ENCODE assay signal across 28 mouse cellular contexts in genomic region chr3:52119216-52119615, GRCm38 (mm10). TPM values are rescaled to one million over a fixed set of nuclear protein-coding genes. Genes with fewer than 3 reads are reported as not detected.
A peak's percentile ranks its signal among the peaks of the same experiment; 100 is the strongest.
DNase-seq lines count a peak whose midpoint lies in the region; ATAC-seq and TF ChIP-seq lines count a peak whose summit lies in the region.
"Had no signal": no experiment of that assay in that cellular context is flagged by ENCODE, and none has a peak within 500 bp of the region (broad histone marks: within the 10 kb centered on the region; RNA-seq: fewer than 3 reads in every experiment).

No protein-coding gene starts in this region.

- H3K4me3 ChIP-seq in kidney, embryonic 14.5 days (ENCODE audit: low read length): no peak overlapping the region
- no peak overlapping the region for H3K4me3 ChIP-seq in liver, adult 2 months (ENCODE audit: insufficient read depth, low read depth, low read length)
- H3K4me3 ChIP-seq: embryonic facial prominence, embryonic 10.5 days; embryonic facial prominence, embryonic 13.5 days; erythroblast, embryonic 14.5 days; forebrain, embryonic 12.5 days; forebrain, embryonic 15.5 days; heart, adult 2 months; heart, embryonic 10.5 days; heart, embryonic 13.5 days had no signal

- H3K9me3 ChIP-seq in kidney, embryonic 14.5 days (ENCODE audit: control insufficient read depth, low read length): 0 out of 2 replicates have a peak, but pooled peaks cover 3% of the 10 kb centered on the region
- H3K9me3 ChIP-seq: embryonic facial prominence, embryonic 10.5 days; embryonic facial prominence, embryonic 13.5 days; forebrain, embryonic 12.5 days; forebrain, embryonic 15.5 days; heart, embryonic 10.5 days; heart, embryonic 13.5 days had no signal

- no peak for ATAC-seq in kidney, embryonic 14.5 days (ENCODE audit: low FRiP score, low TSS enrichment)
- ATAC-seq in frontal cortex, adult (ENCODE audit: low TSS enrichment): no peak
- ATAC-seq: activated CD4-positive, CD25-positive, alpha-beta regulatory T cell, adult 4 months; forebrain, embryonic 15.5 days had no signal

- 82% methylated on average over 7 of the region's 7 CpGs for WGBS in kidney, embryonic 14.5 days
- WGBS in liver, adult 2 months: 53% methylated on average over 7 of the region's 7 CpGs

- H3K27ac ChIP-seq in kidney, embryonic 14.5 days (ENCODE audit: low read depth, low read length): no peak overlapping the region
- no peak overlapping the region for H3K27ac ChIP-seq in liver, adult 2 months (replicated peaks; ENCODE audit: insufficient read depth, low read depth, low read length)
- H3K27ac ChIP-seq: embryonic facial prominence, embryonic 10.5 days; embryonic facial prominence, embryonic 13.5 days; forebrain, embryonic 12.5 days; forebrain, embryonic 15.5 days; heart, adult 2 months; heart, embryonic 10.5 days; heart, embryonic 13.5 days had no signal

- H3K36me3 ChIP-seq in kidney, embryonic 14.5 days (ENCODE audit: control insufficient read depth, insufficient read depth, low read length): no peaks in the 10 kb centered on the region
- no peaks in the 10 kb centered on the region for H3K36me3 ChIP-seq in liver, adult 2 months (ENCODE audit: control insufficient read depth, insufficient read depth, low read length)
- H3K36me3 ChIP-seq: embryonic facial prominence, embryonic 10.5 days; embryonic facial prominence, embryonic 13.5 days; forebrain, embryonic 12.5 days; forebrain, embryonic 15.5 days; heart, embryonic 10.5 days; heart, embryonic 13.5 days had no signal

- no peak for TF ChIP-seq POLR2A in liver, adult 2 months (IDR thresholded peaks at IDR 0.05; ENCODE audit: extremely low read depth, insufficient read depth, low read length)

- H3K79me2 ChIP-seq in liver, adult 2 months (ENCODE audit: control insufficient read depth, insufficient read depth, low read length): no peaks in the 10 kb centered on the region

- H3K9ac ChIP-seq in kidney, embryonic 14.5 days (ENCODE audit: low read depth, low read length): no peak overlapping the region
- H3K9ac ChIP-seq in liver, adult 2 months (ENCODE audit: low read depth, low read length): no peak overlapping the region
- H3K9ac ChIP-seq: embryonic facial prominence, embryonic 13.5 days; forebrain, embryonic 12.5 days; forebrain, embryonic 15.5 days; heart, embryonic 13.5 days had no signal

- H3K4me2 ChIP-seq in kidney, embryonic 14.5 days (replicated peaks; ENCODE audit: low read depth, low read length): no peak overlapping the region
- H3K4me2 ChIP-seq: embryonic facial prominence, embryonic 13.5 days; forebrain, embryonic 12.5 days; forebrain, embryonic 15.5 days; heart, embryonic 13.5 days had no signal

- TF ChIP-seq CTCF in liver, adult 2 months (IDR thresholded peaks at IDR 0.05; ENCODE audit: low read depth, low read length): no peak

- H3K27me3 ChIP-seq in kidney, embryonic 14.5 days (ENCODE audit: control insufficient read depth, insufficient read depth, low read length): no peaks in the 10 kb centered on the region
- H3K27me3 ChIP-seq in liver, adult 2 months (ENCODE audit: control insufficient read depth, insufficient read depth, low read length): no peaks in the 10 kb centered on the region
- H3K27me3 ChIP-seq: embryonic facial prominence, embryonic 13.5 days; forebrain, embryonic 12.5 days; forebrain, embryonic 15.5 days; heart, embryonic 13.5 days had no signal

- H3K4me1 ChIP-seq in kidney, embryonic 14.5 days (ENCODE audit: control insufficient read depth, insufficient read depth, low read length): no peaks in the 10 kb centered on the region
- no peaks in the 10 kb centered on the region for H3K4me1 ChIP-seq in liver, adult 2 months (ENCODE audit: control insufficient read depth, insufficient read depth, low read length)
- H3K4me1 ChIP-seq: embryonic facial prominence, embryonic 10.5 days; embryonic facial prominence, embryonic 13.5 days; forebrain, embryonic 12.5 days; forebrain, embryonic 15.5 days; heart, embryonic 10.5 days; heart, embryonic 13.5 days had no signal

- peak; percentile 49 for DNase-seq in kidney, adult 11 months
- peak; percentile 24 for DNase-seq in liver, adult 2 months (ENCODE audit: extremely low read depth, low read depth, low spot score)
- no peak for DNase-seq in liver
- peak; percentile 59 for DNase-seq in kidney, postnatal 10 days
- DNase-seq in kidney, postnatal 36 days: peak; percentile 54 to 55
- no peak for DNase-seq in right cerebral cortex, postnatal 14 days
- DNase-seq: adrenal gland, adult 8-10 months; adrenal gland, postnatal 25 days; cerebellum, adult 11-12 months; cerebellum, adult 8-10 months; cerebellum, postnatal 10 days; cerebellum, postnatal 36 days; embryo, embryonic 11 days; gastrocnemius, postnatal 10 days; gastrocnemius, postnatal 36 days; heart, adult 2 months; heart, postnatal 14 days; heart, postnatal 4 days had no signal

RNA-seq across cellular contexts. Expression of gene Maml3, which starts 14.3 kb away (rescaled TPM):
- polyA plus RNA-seq in kidney, embryonic 14.5 days (2014; fragmentation: Nextera tagmentation; extraction: Ambion mirVana): 8.4 and 9.4 TPM in 2 replicates
- 0.92 and 1.3 TPM in 2 replicates for total RNA-seq in liver, adult 2 months (2014; rRNA removed)
- polyA plus RNA-seq in liver, adult 2 months (2012; rRNA removed): 0.34 and 0.64 TPM in 2 replicates

Comparison
In these comparisons a context has a peak if more than half of its experiments do, and no peak if none do; other contexts are left out.
1. DNase-seq: peak in kidney, adult 11 months (single experiment), liver, adult 2 months (single experiment), kidney, postnatal 10 days (single experiment) and kidney, postnatal 36 days (2 of 2); none in liver (single experiment) and right cerebral cortex, postnatal 14 days (single experiment).